Mouse (Mus musculus): ENCODE measurements around the gene Kif5a. TPM values are rescaled to one million over a fixed set of nuclear protein-coding genes. Genes with fewer than 3 reads are reported as not detected.

Gene Kif5a
- polyA plus RNA-seq (2012; rRNA removed) (9.4 and 9.7 TPM in 2 replicates), polyA plus RNA-seq (2014; fragmentation: Nextera tagmentation; extraction: Ambion mirVana) (2.8 and 3.5 TPM in 2 replicates)

GRCm38 (mm10) chr10:127262548-127263398, at the start of gene Kif5a:
Gene Kif5a (minus strand): TSS chr10:127263348.
- peaks cover 14% of the 10 kb centered on the region for H3K4me1 ChIP-seq (ENCODE audit: control insufficient read depth, insufficient read depth, low read length)
- peak within 1 kb of the TSS; percentile 46 for H3K4me3 ChIP-seq (replicated peaks; ENCODE audit: low read length)
- peak within 1 kb of the TSS; percentile 52 for H3K9ac ChIP-seq (ENCODE audit: low read depth, low read length, severe bottlenecking)
- no peak for TF ChIP-seq POLR2A (IDR thresholded peaks at IDR 0.05; ENCODE audit: borderline replicate concordance, extremely low read depth, insufficient read depth, insufficient read length)
- H3K27ac ChIP-seq (replicated peaks; ENCODE audit: low read depth, low read length), result no peak within 1 kb of the TSS
- DNase-seq (ENCODE audit: low spot score) (no peak), ATAC-seq (ENCODE audit: low FRiP score, low read depth) (no peak)
- H3K36me3 ChIP-seq (ENCODE audit: control insufficient read depth, insufficient read depth, low read length), result no peaks in the 10 kb centered on the region
- no peaks in the 10 kb centered on the region for H3K9me3 ChIP-seq (ENCODE audit: control insufficient read depth, low read length)
- 2% methylated on average over 34 of the region's 53 CpGs for WGBS
- peak within 1 kb of the TSS; percentile 79 for H3K4me2 ChIP-seq (replicated peaks; ENCODE audit: low read depth, low read length, severe bottlenecking)
- H3K27me3 ChIP-seq (ENCODE audit: control insufficient read depth, insufficient read depth, low read length), result no peaks in the 10 kb centered on the region; the same call in 1 of the 2 replicates

GRCm38 (mm10) chr10:127312858-127313257, 49.7 kb upstream of the Kif5a start:
- Histone ChIP-seq H3K27me3 (ENCODE audit: control insufficient read depth, insufficient read depth, low read length) (no peaks in the 10 kb centered on the region), H3K27ac (replicated peaks; ENCODE audit: low read depth, low read length) (no peak overlapping the region), H3K36me3 (ENCODE audit: control insufficient read depth, insufficient read depth, low read length) (peaks cover 11% of the 10 kb centered on the region), H3K9me3 (ENCODE audit: control insufficient read depth, low read length) (no peaks in the 10 kb centered on the region), H3K4me2 (replicated peaks; ENCODE audit: low read depth, low read length, severe bottlenecking) (no peak overlapping the region), H3K4me3 (replicated peaks; ENCODE audit: low read length) (no peak overlapping the region), H3K9ac (ENCODE audit: low read depth, low read length, severe bottlenecking) (no peak overlapping the region), H3K4me1 (ENCODE audit: control insufficient read depth, insufficient read depth, low read length) (peaks cover 4% of the 10 kb centered on the region)
- ATAC-seq (ENCODE audit: low FRiP score, low read depth) (no peak), DNase-seq (ENCODE audit: low spot score) (no peak)
- 76% methylated on average over 4 of the region's 4 CpGs for WGBS
- TF ChIP-seq POLR2A (IDR thresholded peaks at IDR 0.05; ENCODE audit: borderline replicate concordance, extremely low read depth, insufficient read depth, insufficient read length), result no peak

- WGBS, result 2% methylated on average over 4 of the region's 4 CpGs
- Histone ChIP-seq H3K4me2 (replicated peaks; ENCODE audit: low read depth, low read length, severe bottlenecking) (peak overlapping the region; percentile 60), H3K27ac (replicated peaks; ENCODE audit: low read depth, low read length) (peak overlapping the region; percentile 74), H3K9ac (ENCODE audit: low read depth, low read length, severe bottlenecking) (peak overlapping the region; percentile 83), H3K27me3 (ENCODE audit: control insufficient read depth, insufficient read depth, low read length) (no peaks in the 10 kb centered on the region), H3K9me3 (ENCODE audit: control insufficient read depth, low read length) (no peaks in the 10 kb centered on the region), H3K4me1 (ENCODE audit: control insufficient read depth, insufficient read depth, low read length) (peaks cover 4% of the 10 kb centered on the region), H3K36me3 (ENCODE audit: control insufficient read depth, insufficient read depth, low read length) (peaks cover 16% of the 10 kb centered on the region), H3K4me3 (replicated peaks; ENCODE audit: low read length) (peak overlapping the region; percentile 69)
- TF ChIP-seq POLR2A (IDR thresholded peaks at IDR 0.05; ENCODE audit: borderline replicate concordance, extremely low read depth, insufficient read depth, insufficient read length), result no peak
- peak; percentile 48 for ATAC-seq (ENCODE audit: low FRiP score, low read depth)
- DNase-seq (ENCODE audit: low spot score), result peak; percentile 86
These were observed 49.2 kb upstream of the Kif5a start for GRCm38 (mm10) chr10:127312356-127312676.

GRCm38 (mm10) chr10:127311476-127312355, 48.6 kb upstream of the Kif5a start, which contains the start of gene Mars:
Gene Mars (minus strand): TSS chr10:127311786.
- peak; percentile 97 for DNase-seq (ENCODE audit: low spot score)
- H3K27ac ChIP-seq (replicated peaks; ENCODE audit: low read depth, low read length), result peak within 1 kb of the TSS; percentile 74
- peak within 1 kb of the TSS; percentile 69 for H3K4me3 ChIP-seq (replicated peaks; ENCODE audit: low read length)
- H3K36me3 ChIP-seq (ENCODE audit: control insufficient read depth, insufficient read depth, low read length), result peaks cover 21% of the 10 kb centered on the region
- no peaks in the 10 kb centered on the region for H3K9me3 ChIP-seq (ENCODE audit: control insufficient read depth, low read length)
- peak; percentile 34; the same call in 1 of the 2 replicates for TF ChIP-seq POLR2A (IDR thresholded peaks at IDR 0.05; ENCODE audit: borderline replicate concordance, extremely low read depth, insufficient read depth, insufficient read length)
- peak within 1 kb of the TSS; percentile 60 for H3K4me2 ChIP-seq (replicated peaks; ENCODE audit: low read depth, low read length, severe bottlenecking)
- H3K27me3 ChIP-seq (ENCODE audit: control insufficient read depth, insufficient read depth, low read length), result no peaks in the 10 kb centered on the region
- 1% methylated on average over 65 of the region's 65 CpGs for WGBS
- ATAC-seq (ENCODE audit: low FRiP score, low read depth), result peak; percentile 97
- H3K9ac ChIP-seq (ENCODE audit: low read depth, low read length, severe bottlenecking), result peak within 1 kb of the TSS; percentile 83
- H3K4me1 ChIP-seq (ENCODE audit: control insufficient read depth, insufficient read depth, low read length), result peaks cover 4% of the 10 kb centered on the region
